Mouse (Mus musculus): ENCODE results near the gene Tns1.

- TF ChIP-seq CTCF (IDR thresholded peaks at IDR 0.05; ENCODE audit: low read depth) (no peak), EP300 (optimal IDR thresholded peaks at IDR 0.05) (no peak)
Measured at GRCm38 (mm10) chr1:73924871-73925610, 199.2 kb downstream of the Tns1 start.
